Mouse (Mus musculus): ENCODE data around the gene Rabac1.

Gene Rabac1
- long read RNA-seq, experiment 1, transcript Rabac1-203 (4 exons, 986 nt), result minor isoform, 8 of 318 reads
- long read RNA-seq, experiment 1, transcript Rabac1-201 (5 exons, 899 nt), result major isoform, 288 of 318 reads
- long read RNA-seq, experiment 1, partial matches to known transcripts, result 3 of 318 reads
- long read RNA-seq, experiment 1, other reads (novel, unspliced or antisense), result 17 of 318 reads
- long read RNA-seq, experiment 2, transcript Rabac1-201 (5 exons, 899 nt), result major isoform, 269 of 282 reads
- long read RNA-seq, experiment 2, partial matches to known transcripts, result 2 of 282 reads
- long read RNA-seq, experiment 2, other reads (novel, unspliced or antisense), result 8 of 282 reads

DNA sequence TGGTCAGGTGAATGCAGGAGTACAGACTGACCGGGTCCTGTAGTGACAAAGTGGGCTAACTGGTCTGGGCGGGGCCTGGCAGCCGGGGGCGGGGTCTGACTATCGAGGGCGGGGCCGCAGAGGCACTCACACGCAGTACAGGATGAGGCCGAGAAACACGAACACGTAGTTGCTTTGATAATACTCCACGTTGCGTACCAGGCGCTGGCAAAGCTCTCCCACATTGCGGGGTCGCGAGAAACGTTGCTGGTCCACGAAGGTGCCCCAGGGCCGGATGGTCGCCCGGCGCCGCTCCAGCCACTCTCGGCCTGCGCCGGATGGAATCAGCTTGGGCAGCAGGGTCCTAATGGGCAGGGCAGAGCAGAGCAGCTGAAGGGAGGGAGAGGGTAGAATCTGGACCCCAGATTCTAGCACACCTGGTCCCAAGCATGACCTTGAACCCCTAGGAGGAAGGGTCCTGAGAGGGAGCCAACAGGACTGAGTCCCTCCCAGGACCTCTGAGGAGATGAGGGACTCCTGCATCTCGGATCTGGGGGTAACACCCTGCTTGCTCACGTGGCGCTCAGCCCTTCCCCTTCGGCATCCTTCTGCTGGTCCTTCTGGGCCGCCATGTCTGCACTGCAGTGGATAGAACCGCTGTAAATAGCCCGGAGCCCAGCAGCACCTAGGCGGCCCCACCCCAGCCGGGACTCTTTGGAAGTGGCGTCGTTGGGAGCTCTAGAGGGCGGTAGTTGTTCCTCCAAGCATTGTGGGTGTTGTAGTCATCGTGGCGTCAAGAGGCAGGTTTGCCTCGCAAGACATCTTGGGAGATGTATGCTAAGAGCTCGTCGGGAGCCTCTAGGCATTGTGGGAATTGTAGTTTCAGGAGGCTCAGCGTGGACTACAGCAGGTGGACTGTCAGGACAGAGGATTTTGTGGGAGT, at the start of gene Rabac1:
Rabac1 (minus strand) TSS at position 783 of the 922 bp plus-strand sequence.
- intact Hi-C loops (cut with DNase I), result no loop called here

DNA sequence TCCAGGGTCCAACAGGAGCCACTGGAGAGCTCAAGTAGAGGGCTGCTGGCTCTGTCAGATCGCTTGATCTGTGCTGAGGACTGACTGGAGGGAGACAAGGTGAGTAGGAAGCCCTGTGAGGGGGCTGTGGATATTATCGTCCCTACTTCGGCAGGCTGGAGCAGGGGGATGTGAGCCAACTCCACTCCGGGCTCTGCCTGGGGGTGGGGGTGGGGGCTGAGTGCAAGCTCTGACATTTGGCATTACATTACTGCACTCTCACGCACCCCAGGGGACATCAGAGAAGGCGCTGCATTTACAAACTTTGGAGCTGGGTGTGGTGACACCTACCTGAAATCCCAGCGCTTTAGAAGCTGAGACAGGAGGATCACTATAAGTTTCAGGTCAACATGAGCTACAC, 39.0 kb upstream of the Rabac1 start:
- intact Hi-C loops (cut with DNase I), result no loop called here

DNA sequence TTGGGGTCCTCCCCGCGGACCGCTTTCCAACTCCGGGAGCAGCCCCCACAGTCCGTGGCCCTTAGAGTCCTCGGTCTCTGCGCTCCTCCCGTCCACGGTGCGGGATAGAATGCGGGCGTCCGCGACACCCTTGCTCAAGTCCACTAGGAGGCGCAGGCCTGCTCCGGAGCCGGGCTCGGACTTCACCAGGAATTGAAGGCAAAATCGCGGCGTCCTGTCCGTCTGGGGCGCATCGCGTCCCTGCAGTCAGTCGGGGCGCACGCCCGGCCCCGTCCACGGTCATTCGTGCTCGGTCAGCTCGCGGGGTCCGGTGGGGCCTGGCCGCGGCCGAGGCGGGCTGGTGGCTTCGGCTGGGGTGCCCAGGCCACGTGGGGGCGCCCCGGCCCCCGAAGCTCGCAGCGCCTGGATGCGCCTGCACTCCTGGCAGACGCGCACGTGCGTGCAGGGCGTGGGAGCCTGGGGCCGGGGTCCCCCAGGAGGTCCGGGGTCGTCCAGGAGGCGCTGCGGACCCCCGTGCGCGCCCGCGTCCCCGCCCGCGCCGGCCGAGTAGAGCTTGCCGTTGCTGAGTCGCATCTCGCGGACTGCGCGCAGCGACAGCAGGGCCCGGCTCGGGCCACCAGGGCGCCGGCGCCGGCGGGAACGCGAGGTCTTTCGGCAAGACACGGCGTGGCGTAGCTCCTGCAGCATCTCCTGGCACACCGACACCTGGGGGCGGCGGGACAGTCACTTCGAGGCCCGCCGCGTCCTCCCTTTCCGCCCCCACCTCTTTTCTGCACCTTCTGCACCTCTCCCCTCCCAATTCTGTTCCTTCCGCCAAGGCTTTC, 37.7 kb upstream of the Rabac1 start:
- intact Hi-C loops (cut with DNase I), result no loop called here

DNA sequence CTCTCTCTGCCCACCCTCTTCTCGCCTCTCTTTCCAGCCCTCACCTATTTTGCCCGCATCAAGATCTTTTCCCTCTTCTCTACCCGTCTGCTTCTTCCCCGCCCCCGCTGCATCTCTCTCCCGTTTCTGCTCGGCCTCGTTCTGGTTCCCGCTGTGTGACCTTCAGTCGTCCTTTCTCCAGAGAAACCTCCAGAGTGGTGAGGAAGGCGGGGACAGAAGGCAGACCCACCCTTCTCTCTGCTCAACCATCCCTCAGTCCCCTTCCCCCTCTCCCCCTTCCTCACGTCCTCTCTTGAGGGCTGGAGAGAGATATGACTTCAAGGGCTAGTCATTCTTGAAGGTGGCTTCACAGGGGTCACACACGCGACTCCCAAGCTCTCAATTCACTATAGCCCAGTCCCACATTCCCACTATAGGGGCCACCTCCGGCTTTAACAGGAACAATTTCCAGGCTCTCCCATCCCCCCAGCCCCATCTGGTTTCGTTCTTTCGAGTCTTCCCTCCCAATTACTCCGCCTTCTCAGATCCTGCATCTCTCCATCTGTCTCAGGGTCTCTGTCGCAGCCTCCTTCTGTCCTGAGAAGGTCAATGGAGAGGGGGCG, 36.6 kb upstream of the Rabac1 start:
- intact Hi-C loops (cut with DNase I), result no loop called here

DNA sequence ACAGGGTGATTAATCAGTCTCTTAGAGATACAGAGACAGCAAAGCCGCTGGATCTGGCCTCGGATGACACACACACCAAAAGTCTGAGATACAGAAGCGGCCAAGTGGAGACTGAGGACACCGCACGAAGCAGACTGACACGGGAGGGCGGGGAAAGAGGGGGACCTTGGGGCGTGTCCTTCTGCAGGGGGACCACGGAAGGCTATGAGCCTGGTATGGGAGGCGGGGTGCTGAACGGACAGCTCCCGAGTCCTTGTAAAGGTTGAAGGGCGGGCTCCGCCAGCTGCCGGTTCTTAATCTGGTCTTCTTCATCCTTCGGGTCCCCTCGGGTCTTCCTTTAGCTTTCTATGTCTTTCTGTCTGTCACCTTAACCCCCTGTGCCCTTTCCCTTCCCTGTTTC, 36.1 kb upstream of the Rabac1 start:
- intact Hi-C loops (cut with DNase I), result no loop called here

- intact Hi-C loops (cut with DNase I), result no loop called here
Measured at GRCm38 (mm10) chr7:25007609-25008374, 35.2 kb upstream of the Rabac1 start.

DNA sequence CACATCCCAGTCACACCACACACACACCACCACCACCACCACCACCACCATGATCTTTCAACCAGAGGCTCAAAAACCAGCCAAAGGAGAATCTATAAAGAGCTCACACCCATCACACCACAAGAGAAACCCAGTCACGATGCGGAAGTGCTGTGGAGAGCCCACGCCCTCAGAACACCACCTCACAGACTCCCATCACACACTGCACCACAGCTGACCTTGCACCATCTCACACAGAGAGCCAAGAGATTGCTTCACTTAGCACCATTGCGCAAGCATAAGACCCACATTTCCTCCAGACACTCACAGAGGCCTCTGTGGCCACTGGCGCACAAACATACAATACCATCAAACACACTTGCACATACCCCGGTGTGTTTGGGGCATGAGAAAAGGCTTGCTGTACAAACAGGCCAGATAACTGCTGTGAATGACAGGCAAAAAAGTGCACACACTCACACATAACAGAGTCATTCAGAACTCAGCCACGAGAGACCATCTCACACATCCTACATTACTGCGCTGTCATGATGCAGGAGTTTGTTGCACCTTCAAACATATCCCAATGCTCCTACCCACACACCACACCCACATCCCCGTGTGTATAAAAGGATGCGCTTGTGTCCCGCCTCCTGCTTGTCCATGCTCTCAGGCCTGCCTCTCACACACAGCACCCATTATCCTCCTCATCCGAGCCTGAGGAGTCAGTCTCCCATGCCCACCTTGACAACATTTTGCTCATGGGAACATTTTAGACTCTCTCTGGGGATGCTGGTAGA, 34.2 kb upstream of the Rabac1 start:
- intact Hi-C loops (cut with DNase I), result no loop called here

GRCm38 (mm10) chr7:25006171-25006570, 33.6 kb upstream of the Rabac1 start:
- intact Hi-C loops (cut with DNase I), result no loop called here

GRCm38 (mm10) chr7:25005421-25006065, 33.0 kb upstream of the Rabac1 start, which contains the start of gene Atp1a3:
Atp1a3 (minus strand) TSS chr7:25005958.
- intact Hi-C loops (cut with DNase I), result no loop called here

DNA sequence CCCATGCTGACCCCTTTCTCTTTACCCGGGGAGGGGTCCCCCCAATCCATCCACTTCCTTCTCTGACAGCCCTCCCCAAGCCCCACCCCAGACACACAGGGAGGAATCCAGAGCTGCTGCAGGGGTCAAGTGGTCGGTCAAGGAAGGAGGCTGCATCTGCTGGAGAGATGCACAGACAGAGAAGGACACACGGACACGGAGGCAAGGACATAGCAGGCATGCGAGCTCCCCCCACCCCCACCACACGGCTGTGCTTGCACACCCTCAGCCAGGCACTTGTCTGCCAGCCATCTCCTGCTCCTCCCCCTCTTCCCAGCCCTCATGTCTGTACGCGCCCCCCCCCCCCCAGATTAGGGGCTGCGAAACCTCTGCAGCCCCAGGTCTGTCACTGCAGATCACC, 32.3 kb upstream of the Rabac1 start:
- intact Hi-C loops (cut with DNase I), result no loop called here

DNA sequence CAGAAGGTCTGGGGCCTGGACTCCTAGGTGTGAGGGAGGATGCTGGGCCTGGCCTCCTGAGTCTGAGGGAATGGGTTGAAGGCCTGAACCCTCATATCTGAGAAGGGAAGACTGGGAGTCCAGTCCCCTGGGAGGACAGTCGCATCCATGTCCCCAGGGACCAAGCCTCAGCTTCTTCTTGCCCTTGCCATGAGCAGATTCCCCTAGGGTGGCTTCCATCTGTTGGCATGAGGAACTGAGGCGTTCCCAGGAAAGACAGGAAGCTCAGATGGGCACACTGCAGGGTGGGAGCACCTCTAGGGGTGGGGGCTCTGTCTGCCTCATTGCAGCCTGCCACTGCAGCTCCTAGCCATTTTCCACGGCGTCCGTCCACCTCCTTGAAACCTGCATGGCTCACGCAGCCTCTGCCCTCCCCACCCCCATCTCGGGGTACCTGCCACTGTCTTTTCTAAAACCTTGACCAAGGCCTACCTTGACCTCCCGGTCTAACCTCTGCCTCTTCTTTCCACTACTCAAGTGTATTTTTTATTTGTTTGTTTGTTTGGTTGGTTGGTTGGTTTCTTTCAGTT, 31.4 kb upstream of the Rabac1 start:
- intact Hi-C loops (cut with DNase I), result no loop called here

GRCm38 (mm10) chr7:25003291-25003690, 30.7 kb upstream of the Rabac1 start:
- intact Hi-C loops (cut with DNase I), result no loop called here

DNA sequence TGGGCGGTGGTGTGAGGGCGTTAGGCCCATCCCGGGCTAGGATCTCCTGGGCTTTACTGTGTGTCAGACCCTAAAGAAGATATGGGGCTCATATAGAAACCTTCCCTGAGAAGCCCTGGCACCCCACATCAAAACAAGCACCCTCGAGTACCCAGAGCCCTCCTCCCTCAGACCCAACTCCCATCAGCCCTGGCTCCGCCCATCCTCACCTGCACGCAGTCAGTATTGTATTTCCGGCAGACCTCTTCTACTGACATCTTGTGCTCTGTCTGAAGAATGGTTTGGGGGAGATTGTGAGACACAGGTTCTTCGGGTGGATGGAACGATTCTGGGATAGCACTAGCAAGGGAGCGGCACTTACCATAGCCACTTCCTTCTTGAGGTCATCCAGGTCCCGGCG, 28.2 kb upstream of the Rabac1 start:
- intact Hi-C loops (cut with DNase I), result no loop called here

DNA sequence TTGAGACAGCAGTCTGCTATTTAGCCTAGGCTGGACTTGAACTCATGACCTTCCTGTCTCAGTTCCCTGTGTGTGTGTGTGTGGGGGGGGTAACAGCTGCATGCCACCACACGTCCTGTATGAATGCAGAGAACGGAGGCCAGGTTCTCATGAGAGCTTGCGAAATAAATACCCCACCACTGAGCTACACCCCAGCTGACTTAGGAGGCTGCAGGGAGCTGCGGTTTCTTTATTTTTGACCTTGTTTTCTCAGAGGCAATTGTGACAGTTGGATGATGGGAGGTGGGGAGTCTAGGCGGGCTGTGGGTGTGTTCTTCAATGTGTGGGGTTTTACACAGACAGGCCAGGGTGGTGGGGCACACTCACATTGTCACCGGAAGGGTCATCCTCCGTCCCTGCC, 27.7 kb upstream of the Rabac1 start:
- intact Hi-C loops (cut with DNase I), result no loop called here

DNA sequence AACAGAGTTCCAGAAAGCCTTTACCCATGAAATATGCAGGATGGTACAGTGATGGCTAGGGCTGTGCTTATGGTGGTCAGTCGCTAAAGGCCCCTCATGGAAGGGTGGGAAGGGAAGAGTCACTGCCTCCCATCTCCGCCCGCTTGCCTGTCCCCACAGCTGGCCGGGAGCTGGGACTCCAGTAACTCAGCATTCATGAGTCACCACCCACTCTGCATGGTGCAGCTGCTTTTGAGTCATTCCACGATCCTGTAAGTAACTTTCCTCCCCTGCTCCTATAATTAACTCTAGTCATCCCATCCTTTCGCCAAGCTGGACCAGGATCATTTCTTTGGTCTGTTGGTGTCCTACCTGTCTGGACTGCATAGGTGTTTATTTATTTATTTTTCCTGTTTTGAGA, 20.5 kb upstream of the Rabac1 start:
- intact Hi-C loops (cut with DNase I), result no loop called here

DNA sequence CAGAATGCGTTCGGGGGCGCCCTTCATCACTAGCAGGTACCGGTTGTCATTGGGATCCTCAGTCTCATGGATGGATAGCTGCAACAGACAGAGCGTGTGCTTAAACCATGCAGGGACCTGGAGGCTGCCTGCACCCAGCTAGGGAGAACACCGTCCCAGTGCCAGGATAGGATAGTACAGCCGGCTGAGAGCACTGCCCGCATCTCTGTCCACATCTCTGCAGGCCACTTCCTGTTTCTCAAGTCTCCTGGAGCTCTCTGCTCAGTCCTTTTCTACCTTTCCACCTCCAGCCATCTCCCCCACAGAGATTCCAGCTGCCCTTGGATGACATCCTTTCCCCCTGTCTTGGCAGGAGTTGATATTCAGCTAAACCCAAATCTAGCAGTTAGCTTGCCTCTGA, 17.9 kb upstream of the Rabac1 start:
- intact Hi-C loops (cut with DNase I), result no loop called here

DNA sequence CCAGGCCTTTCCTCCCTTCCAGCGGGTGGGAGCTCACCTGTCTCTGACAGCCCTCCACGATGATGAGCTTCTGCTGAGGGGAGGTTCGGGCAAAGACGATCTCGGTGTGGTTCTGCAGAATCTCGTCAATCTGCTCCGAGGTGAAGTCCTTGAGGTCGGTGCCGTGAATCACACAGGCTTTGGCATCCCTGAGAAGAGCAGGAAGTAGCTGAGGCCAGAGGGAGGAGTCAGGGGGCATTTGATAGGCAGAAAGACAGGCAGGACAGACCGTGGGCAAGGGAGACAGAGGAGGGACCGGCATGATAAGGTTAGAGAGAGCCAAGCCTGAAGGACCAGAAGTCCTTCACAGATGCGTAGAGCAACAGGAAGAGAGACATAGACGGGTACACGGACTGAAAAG, 15.4 kb upstream of the Rabac1 start:
- intact Hi-C loops (cut with DNase I), result no loop called here

DNA sequence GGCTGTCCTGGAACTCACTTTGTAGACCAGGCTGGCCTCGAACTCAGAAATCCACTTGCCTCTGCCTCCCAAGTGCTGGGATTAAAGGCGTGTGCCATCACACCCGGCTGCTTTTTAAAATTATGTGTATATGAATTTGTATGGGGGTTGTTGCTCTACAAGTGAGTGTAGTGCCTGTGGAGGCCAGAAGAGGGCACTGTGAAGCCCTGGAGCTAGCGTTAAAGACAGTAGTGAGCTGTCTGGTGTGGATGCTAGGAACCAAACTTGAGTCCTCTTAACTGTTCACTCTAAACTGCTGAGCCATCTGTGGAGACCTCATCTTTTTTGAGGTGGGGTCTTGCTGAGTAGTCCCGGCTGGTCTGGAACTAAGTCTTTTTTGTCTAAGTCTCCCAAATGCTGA, 13.2 kb upstream of the Rabac1 start:
- intact Hi-C loops (cut with DNase I), result no loop called here

DNA sequence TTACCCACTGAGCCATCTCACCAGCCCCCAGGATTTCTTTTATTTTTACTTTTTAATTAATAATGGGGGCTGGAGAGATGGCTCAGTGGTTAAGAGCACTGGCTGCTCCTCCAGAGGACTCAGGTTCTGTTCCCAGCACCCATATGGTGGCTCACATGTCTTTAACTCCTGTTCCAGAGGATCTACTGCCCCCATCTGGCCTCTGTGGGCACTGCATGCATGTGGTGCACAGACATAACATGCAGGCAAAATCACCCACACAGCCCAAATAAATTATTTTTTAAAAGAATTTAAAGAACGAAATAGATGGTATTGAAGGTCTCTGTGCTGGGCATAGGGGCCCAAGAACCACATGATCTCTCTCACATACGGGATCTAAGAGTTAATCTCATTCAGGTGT, 11.8 kb upstream of the Rabac1 start:
- intact Hi-C loops (cut with DNase I), result no loop called here
